Mouse (Mus musculus): Measurements from ENCODE around the gene Rhbg. TPM values are rescaled to one million over a fixed set of nuclear protein-coding genes. Genes with fewer than 3 reads are reported as not detected.

Rhbg gene
- polyA plus RNA-seq (2017; shearing (Covaris generic)): not detected

GRCm38 (mm10) chr3:88254268-88254926, at the start of gene Rhbg:
Gene Rhbg (minus strand): TSS chr3:88254709.

GRCm38 (mm10) chr3:88296561-88297318, 42.2 kb upstream of the Rhbg start, which contains the start of the genes Tsacc and Cct3:
Gene Tsacc (minus strand): TSS chr3:88296999.
Gene Cct3 (plus strand): TSS chr3:88297116.

GRCm38 (mm10) chr3:88287110-88287509, 32.6 kb upstream of the Rhbg start, which contains the start of gene Gm38392:
Gene Gm38392 (minus strand): TSS chr3:88287210.

Other genes starting within 250 kb of the Rhbg start
- 0.13 TPM for gene Hapln2, start 227.1 kb downstream of the Rhbg start, polyA plus RNA-seq (2017; shearing (Covaris generic))
- 30.2 TPM for gene Gpatch4, start 211.6 kb downstream of the Rhbg start, polyA plus RNA-seq (2017; shearing (Covaris generic))
- 92.3 TPM for gene Naxe, start 196.2 kb downstream of the Rhbg start, polyA plus RNA-seq (2017; shearing (Covaris generic))
- gene Ttc24, start 176.4 kb downstream of the Rhbg start, polyA plus RNA-seq (2017; shearing (Covaris generic)): not detected
- gene Iqgap3, start 172.7 kb downstream of the Rhbg start, polyA plus RNA-seq (2017; shearing (Covaris generic)): 0.38 TPM
- 112 TPM for gene Mef2d, start 112.3 kb downstream of the Rhbg start, polyA plus RNA-seq (2017; shearing (Covaris generic))
- not detected for gene Gm38392, start 32.5 kb upstream of the Rhbg start, polyA plus RNA-seq (2017; shearing (Covaris generic))
- gene Tsacc, start 42.3 kb upstream of the Rhbg start, polyA plus RNA-seq (2017; shearing (Covaris generic)): 8.1 TPM
- gene Cct3, start 42.4 kb upstream of the Rhbg start, polyA plus RNA-seq (2017; shearing (Covaris generic)): 339 TPM
- 338 TPM for gene Glmp, start 70.3 kb upstream of the Rhbg start, polyA plus RNA-seq (2017; shearing (Covaris generic))
- gene Tmem79, start 81.4 kb upstream of the Rhbg start, polyA plus RNA-seq (2017; shearing (Covaris generic)): 1.1 TPM
- gene Smg5, start 81.6 kb upstream of the Rhbg start, polyA plus RNA-seq (2017; shearing (Covaris generic)): 59.8 TPM
- not detected for gene Paqr6, start 109.9 kb upstream of the Rhbg start, polyA plus RNA-seq (2017; shearing (Covaris generic))
- gene Bglap3, start 118.0 kb upstream of the Rhbg start, polyA plus RNA-seq (2017; shearing (Covaris generic)): 0.25 TPM
- gene Bglap2, start 124.0 kb upstream of the Rhbg start, polyA plus RNA-seq (2017; shearing (Covaris generic)): not detected
- gene Bglap, start 129.8 kb upstream of the Rhbg start, polyA plus RNA-seq (2017; shearing (Covaris generic)): not detected
- 35.4 TPM for gene Pmf1, start 155.6 kb upstream of the Rhbg start, polyA plus RNA-seq (2017; shearing (Covaris generic))
- gene Slc25a44, start 170.4 kb upstream of the Rhbg start, polyA plus RNA-seq (2017; shearing (Covaris generic)): 16.6 TPM
- 67.7 TPM for gene Sema4a, start 206.5 kb upstream of the Rhbg start, polyA plus RNA-seq (2017; shearing (Covaris generic))

Data from CD4-positive, CD25-positive, alpha-beta regulatory T cell (primary cell).